Mouse (Mus musculus) c-Kit-positive CD71-positive TER-119-positive erythroid progenitor cells, embryonic 14.5 days (primary cell): ENCODE data around the gene Tex10.
A peak's percentile ranks its signal among the peaks of the same experiment; 100 is the strongest.
"Not testable (repeated sequence)": the region's sequence is repeated elsewhere in the genome, so short reads cannot be mapped to it uniquely, and the experiment has no call there.

Experiments used
- DNase-seq: peaks from one replicate; pipeline ENCODE4 v3.0.0-alpha.2; 2013; ENCODE audit warnings: low spot score

Tex10 gene

DNA sequence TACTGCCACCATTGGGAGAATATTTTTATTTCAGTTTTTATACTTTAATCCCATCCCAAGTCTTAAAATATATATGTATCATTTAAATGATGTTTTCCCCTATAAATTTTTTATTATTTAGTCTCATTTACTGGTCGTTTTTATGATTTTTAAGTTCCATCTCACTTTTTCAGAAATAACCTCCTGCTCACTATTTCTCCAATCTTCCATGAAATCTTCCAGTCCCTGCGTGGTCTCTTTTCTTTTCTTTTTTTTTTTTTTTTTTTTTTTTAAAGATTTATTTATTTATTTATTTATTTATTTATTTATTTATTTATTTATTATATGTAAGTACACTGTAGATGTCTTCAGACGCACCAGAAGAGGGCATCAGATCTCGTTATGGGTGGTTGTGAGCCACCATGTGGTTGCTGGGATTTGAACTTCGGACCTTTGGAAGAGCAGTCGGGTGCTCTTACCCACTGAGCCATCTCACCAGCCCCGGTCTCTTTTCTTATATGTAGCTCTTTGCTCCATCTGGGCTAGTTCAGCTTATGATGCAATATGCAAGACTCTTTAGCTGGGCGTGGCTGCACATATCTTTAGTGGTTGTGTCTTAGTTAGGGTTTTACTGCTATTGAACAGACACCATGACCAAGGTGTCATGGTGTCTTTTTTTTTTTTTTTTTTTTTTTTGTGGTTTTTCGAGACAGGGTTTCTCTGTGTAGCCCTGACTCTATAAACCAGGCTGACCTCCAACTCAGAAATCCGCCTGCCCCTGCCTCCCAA lies 67.4 kb downstream of the Tex10 start:
- DNase-seq, result not testable (repeated sequence)

DNA sequence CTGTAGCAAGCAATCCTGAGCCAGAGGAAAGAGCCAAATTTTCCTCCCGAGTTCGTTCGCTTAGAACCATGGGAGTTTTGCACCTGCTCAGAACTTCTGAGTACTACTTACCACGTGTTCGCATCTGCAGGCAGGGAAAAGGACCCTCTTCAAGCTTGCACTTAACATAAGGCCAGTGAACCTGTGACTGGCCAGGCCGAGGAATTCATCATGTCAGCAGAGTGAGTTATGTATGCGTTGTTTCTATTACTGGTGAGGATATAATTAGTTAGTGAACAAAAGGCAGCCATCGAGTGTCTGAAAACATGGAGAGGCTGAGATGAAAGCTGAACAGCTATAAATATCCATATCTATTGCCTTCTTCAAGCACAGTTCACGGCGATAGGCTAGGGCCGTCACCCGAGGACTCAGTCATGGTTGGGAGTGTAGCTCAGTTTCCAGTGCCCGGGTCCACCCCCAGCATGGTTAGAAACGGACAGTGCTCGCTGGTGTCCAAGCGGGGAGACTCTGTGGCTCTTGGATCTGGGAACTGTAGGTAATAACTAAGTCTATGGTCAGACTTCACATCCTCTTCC lies 70.1 kb downstream of the Tex10 start:
- DNase-seq, result no peak

DNA sequence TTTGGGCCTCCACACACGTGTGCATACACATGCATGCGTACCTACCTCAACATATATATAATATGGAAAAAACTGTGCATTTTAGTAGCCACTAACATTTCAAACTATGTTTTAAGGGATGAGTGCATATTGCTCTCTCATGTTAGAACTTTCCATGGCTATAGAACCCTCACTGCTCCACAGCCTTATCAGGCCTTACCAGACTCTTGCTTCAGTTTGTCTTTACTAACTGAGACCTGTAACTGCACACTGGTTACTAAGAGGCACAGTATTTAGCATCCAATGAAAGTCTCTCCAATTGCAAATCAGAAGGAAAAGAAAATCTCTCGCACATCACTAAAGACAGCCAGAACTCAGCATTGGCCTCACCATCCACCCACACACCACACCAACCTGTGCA lies 76.3 kb downstream of the Tex10 start:
- DNase-seq, result no peak

DNA sequence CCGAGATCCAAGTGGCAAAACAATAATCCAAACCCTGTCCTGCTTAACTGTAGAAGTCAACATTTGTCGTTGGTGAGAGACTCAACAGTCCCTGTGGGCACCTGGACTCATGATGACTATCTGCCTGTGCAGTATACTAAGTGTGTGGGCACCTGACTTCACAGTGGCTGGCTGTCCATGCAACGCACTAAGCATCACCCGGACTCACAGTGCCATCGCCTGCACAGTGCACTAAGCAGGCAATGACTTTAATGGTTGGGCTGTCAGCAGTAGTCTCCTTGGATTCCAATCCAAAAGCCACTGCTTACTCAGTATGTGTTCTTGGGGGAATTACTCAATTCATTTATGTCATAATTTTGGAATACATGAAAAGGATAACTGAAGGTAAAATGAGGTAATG lies 90.8 kb downstream of the Tex10 start:
- no peak for DNase-seq

DNA sequence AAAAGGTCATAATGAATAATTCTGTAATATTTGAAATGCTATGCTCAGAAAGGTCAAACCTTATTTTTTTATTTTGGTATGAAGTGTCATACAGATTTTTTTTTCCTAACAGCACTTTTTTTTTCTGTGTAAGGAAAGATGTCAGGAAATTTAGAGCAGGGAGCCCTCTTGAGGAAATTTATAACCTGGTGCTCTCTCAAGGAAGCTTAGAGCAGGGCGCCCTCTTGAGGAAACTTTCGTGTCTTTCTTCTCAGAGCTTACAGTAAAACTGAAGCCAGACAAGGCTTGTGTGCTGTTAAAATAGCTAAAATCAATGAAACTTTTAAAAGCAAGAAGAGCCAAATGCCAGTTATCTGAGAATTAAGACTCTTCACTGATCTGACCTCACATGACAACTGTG lies 92.3 kb downstream of the Tex10 start:
- DNase-seq, result peak; percentile 45
